Mouse (Mus musculus) kidney, adult 2 months (tissue): ENCODE measurements around the gene Fosl1. TPM values are rescaled to one million over a fixed set of nuclear protein-coding genes. Genes with fewer than 3 reads are reported as not detected.
A peak's percentile ranks its signal among the peaks of the same experiment; 100 is the strongest.
"Not testable (repeated sequence)": the region's sequence is repeated elsewhere in the genome, so short reads cannot be mapped to it uniquely, and the experiment has no call there.

Experiments used
- DNase-seq: peaks from one replicate; pipeline ENCODE4 v3.0.0; 2021
- H3K27ac ChIP-seq: fragments of 200-500 bp; 2 replicates; pipeline ENCODE4 v1.5.1; 2012; ENCODE audit warnings: low read depth, low read length, control low read depth, inconsistent platforms; ENCODE audit not compliant: insufficient read depth
- H3K27me3 ChIP-seq: fragments of 200-500 bp; replicated peaks from 2 replicates; pipeline ENCODE4 v1.6.1; 2012; ENCODE audit warnings: mild to moderate bottlenecking, moderate library complexity, low read length, inconsistent platforms; ENCODE audit not compliant: control insufficient read depth, insufficient read depth
- H3K36me3 ChIP-seq: fragments of 200-500 bp; 2 replicates; pipeline ENCODE4 v1.6.1; 2012; ENCODE audit warnings: mild to moderate bottlenecking, moderate library complexity, low read length, inconsistent platforms; ENCODE audit not compliant: control insufficient read depth, insufficient read depth
- H3K4me1 ChIP-seq: fragments of 200-500 bp; 2 replicates; pipeline ENCODE4 v1.6.1; 2011; ENCODE audit warnings: low read length; ENCODE audit not compliant: control insufficient read depth, insufficient read depth
- H3K4me3 ChIP-seq: fragments of 200-500 bp; 2 replicates; pipeline ENCODE4 v1.5.1; 2011; ENCODE audit warnings: mild to moderate bottlenecking, low read depth, low read length, control low read depth; ENCODE audit not compliant: insufficient read depth
- CTCF ChIP-seq: fragments of 200-500 bp; conservative IDR thresholded peaks from 2 replicates; pipeline ENCODE4 v1.5.1; 2011; ENCODE audit warnings: low read depth, mild to moderate bottlenecking, control low read depth, low read length, moderate library complexity, mixed read lengths; ENCODE audit not compliant: insufficient read depth, insufficient read length
- POLR2A ChIP-seq: fragments of 200-500 bp; IDR thresholded peaks from one replicate; pipeline ENCODE4 v1.6.1; 2011; ENCODE audit warnings: low read depth, low read length, control low read depth
- WGBS: fragments of 180-500 bp; shearing (Covaris S2); methylation state at CpG from one replicate; pipeline ENCODE4 v1.1.7; 2018; 5-methylcytosine and 5-hydroxymethylcytosine counted together
- polyA plus RNA-seq: library from polyadenylated mRNA; depleted of rRNA; stranded (reverse); fragments of >200 nt; gene quantifications from 2 replicates; pipeline ENCODE4 v1.2.3, GENCODE M21; 2012

Gene Fosl1
- polyA plus RNA-seq, 1 experiment, result 0.27 TPM

DNA sequence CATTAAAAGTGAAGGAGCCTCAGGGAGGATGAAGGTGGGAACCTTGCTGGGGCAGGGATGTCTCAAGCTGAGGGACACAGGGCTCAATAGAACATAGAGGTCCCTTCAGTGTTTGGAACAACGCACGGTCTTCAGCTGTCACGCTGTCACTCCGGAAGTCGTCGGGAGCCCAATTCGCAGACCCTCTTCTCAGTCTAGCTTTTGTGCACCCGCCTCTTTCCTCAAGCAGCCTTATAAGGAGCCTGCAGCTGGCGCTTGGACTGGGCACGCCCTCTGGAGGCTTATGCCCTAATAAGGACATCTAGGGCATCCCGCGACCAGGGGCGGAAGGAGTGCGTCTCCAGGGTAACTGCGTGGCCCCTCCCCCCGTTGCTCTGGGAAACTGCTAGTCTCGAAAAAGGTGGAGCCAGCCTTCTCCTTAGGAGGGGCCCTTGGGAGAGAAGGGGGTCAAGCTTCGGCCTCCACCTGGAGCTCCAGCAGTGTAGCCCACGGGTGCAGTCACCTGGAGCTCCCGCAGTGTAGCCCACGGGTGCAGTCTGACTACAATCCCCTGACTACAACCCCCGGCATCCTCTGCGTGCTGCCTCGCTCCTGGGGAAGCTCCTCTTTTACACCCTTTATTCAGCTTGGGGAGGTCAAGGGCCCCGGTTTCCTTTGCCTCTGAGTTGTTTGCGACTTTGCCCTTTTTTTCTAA lies 41.7 kb downstream of the Fosl1 start:
- Histone ChIP-seq H3K4me1 (peaks cover 7% of the 10 kb centered on the region; the same call in 1 of the 2 replicates), H3K27me3 (no peaks in the 10 kb centered on the region), H3K4me3 (peak overlapping the region; percentile 58), H3K36me3 (peaks cover 2% of the 10 kb centered on the region; the same call in 1 of the 2 replicates), H3K27ac (peak overlapping the region; percentile 98)
- no peak for TF ChIP-seq CTCF
- TF ChIP-seq POLR2A, result peak; percentile 87
- DNase-seq, result peak; percentile 99
- under 1% methylated on average over 26 of the region's 26 CpGs for WGBS

DNA sequence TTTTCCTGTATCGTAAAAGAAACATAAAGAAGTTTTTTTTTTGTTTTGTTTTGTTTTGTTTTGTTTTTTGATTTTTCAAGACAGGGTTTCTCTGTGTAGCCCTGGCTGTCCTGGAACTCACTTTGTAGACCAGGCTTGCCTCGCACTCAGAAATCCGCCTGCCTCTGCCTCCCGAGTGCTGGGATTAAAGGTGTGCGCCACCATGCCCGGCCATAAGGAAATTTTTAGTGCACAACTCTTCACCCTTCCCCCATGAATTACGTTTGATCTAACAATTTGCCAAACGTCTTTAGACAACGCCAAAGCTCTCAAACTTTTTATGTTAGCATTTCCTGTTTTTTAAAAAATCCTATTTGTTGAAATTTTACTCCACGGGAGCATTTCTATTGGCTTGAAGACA lies 42.4 kb downstream of the Fosl1 start:
- not testable (repeated sequence) for H3K4me1 ChIP-seq

DNA sequence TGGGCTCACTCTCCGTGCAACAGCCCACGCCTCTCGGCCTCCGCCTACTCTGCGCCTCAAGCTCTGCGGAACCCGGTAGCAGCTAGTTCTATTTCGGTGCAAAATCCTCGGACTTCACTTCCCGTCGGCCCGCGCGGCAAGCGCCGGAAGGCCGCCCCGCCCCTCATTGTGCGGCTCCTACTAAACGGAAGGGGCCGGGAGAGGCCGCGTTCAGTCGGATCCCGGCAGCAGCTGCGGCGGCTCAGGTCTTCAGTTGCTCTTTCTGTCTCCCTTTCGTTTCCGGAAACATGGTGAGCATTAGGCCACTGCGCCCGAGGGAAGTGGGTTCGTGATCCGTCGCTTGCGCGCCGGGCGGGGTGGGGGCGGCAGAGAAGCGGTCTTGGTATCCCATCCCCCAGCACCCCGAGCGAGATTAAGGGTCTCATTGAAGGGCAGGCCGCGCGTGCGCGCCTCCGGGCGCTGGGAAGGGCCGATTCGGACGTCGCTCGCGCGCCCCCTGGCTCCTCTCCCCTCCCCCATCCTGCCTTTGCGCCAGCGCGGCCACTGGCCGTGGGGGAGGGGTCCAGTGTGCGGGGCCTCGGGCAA lies 43.1 kb downstream of the Fosl1 start, which contains the start of gene Cfl1:
Gene Cfl1 (plus strand): TSS at position 143 of the 585 bp plus-strand sequence.
- Histone ChIP-seq H3K36me3 (peaks cover 2% of the 10 kb centered on the region; the same call in 1 of the 2 replicates), H3K4me3 (peak within 1 kb of the TSS; percentile 93), H3K27me3 (no peaks in the 10 kb centered on the region), H3K27ac (peak within 1 kb of the TSS; percentile 98), H3K4me1 (peaks cover 10% of the 10 kb centered on the region; the same call in 1 of the 2 replicates)
- TF ChIP-seq CTCF (no peak), POLR2A (peak; percentile 93)
- peak; percentile 98 for DNase-seq
- WGBS, result under 1% methylated on average over 62 of the region's 62 CpGs

More for the DNA sequence above, 42.4 kb downstream of the Fosl1 start:
- H3K27me3 ChIP-seq, H3K4me3 ChIP-seq, DNase-seq, H3K36me3 ChIP-seq: not testable (repeated sequence)
- WGBS, result 28% methylated on average over 10 of the region's 10 CpGs
- H3K27ac ChIP-seq, result peak overlapping the region; percentile 41

DNA sequence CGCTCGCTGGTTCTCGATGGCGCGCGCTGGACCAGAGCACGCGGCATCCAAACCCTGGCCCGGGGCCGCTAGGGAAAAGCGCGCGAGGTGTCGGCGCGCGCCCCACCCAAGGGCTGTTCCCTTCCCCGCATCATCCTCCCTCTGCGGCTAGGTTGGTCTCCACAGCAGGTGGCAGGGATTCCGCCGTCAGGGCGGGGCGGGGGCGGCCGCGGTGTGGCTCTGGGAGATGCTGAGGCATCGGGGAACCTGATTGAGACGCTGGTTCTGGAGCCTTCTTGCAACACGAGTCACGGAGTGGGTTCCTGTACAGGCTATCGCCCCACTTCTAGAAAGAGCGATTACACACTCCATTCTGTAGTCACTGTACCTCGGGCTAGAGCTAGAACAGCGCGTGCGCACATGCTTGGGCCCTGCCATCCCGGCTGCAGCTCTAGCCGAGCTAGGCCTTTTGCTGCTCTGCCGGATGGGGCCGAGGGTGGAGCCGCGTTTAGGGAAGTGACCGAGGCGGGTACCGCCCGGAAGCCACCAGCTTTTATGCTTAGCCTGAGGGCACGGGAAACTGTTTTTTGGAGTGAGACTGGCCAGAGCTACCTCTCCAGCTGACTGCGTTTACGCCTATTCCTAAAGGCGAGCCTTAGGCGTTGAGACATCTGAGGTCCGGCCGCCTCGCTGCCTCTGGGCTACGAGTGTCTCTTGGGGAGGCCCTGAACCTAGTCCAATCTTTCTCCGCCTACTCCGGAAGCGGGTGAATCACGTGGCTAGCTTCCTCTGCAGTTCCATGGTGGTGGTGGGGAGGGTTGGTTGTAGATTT lies 43.8 kb downstream of the Fosl1 start:
- Histone ChIP-seq H3K27ac (peak overlapping the region; percentile 95), H3K4me1 (peaks cover 10% of the 10 kb centered on the region; the same call in 1 of the 2 replicates), H3K4me3 (peak overlapping the region; percentile 93), H3K27me3 (no peaks in the 10 kb centered on the region), H3K36me3 (peaks cover 2% of the 10 kb centered on the region; the same call in 1 of the 2 replicates)
- peak; percentile 94 for DNase-seq
- TF ChIP-seq POLR2A (peak; percentile 55), CTCF (no peak)
- under 1% methylated on average over 59 of the region's 59 CpGs for WGBS

DNA sequence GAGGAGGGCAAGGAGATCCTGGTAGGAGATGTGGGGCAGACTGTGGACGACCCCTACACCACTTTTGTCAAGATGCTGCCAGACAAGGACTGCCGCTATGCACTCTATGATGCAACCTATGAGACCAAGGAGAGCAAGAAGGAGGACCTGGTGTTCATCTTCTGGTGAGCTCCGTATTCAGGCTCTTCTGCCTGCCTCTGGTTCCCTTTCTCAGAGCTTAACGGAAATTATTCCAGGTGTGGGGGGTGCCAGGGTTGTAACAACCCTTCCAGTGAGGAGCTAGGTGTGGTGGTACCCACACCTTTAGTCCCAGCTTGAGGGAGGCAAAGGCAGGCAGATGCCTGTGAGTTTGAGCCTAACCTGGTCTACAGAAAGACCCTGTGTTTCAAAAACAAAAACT lies 45.3 kb downstream of the Fosl1 start:
- H3K36me3 ChIP-seq, result peaks cover 2% of the 10 kb centered on the region; the same call in 1 of the 2 replicates
- no peak for DNase-seq
- H3K27me3 ChIP-seq, result no peaks in the 10 kb centered on the region
- no peak for TF ChIP-seq CTCF
- TF ChIP-seq POLR2A, result no peak
- no peak overlapping the region for H3K27ac ChIP-seq
- H3K4me3 ChIP-seq, result no peak overlapping the region
- 65% methylated on average over 4 of the region's 4 CpGs for WGBS
- peaks cover 10% of the 10 kb centered on the region; the same call in 1 of the 2 replicates for H3K4me1 ChIP-seq

DNA sequence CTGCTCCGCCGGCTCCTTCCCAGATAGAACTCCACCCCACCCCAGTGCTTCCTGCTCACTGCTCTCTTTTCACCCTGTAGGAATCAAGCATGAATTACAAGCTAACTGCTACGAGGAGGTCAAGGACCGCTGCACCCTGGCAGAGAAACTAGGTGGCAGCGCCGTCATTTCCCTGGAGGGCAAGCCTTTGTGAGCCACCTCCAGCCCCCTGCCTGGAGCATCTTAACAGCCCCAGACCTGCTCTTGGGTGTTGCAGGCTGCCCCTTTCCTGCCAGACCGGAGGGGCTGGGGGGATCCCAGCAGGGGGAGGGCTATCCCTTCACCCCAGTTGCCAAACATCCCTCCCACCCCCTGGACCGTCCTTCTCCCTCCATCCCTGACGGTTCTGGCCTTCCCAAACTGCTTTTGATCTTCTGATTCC lies 46.0 kb downstream of the Fosl1 start:
- H3K4me3 ChIP-seq, H3K27me3 ChIP-seq, H3K36me3 ChIP-seq, H3K27ac ChIP-seq, H3K4me1 ChIP-seq: not testable (repeated sequence)
- peak; percentile 48 for DNase-seq
- 28% methylated on average over 9 of the region's 9 CpGs for WGBS

DNA sequence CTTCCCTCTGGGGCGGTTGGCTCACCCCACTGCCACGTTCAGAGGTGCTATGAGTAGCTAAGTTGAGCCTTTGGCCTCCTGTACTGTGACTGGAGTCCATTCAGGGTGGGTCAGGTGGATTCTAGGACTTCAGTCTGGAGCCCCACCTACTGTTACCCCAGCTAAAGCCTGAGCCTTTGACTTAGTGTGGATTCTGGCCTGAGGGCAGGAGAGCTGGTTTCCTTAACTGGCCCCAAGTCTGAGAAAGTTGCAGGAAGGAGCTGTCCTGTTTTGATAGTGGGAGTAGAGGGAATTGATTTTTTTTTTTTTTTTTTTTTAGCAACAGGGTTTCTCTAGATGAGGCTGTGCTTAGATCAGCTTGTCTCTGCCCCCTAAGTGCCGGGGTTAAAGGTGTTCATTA lies 47.0 kb downstream of the Fosl1 start:
- no peaks in the 10 kb centered on the region for H3K27me3 ChIP-seq
- no peak overlapping the region for H3K27ac ChIP-seq
- 62% methylated on average over 3 of the region's 3 CpGs for WGBS
- peaks cover 2% of the 10 kb centered on the region; the same call in 1 of the 2 replicates for H3K36me3 ChIP-seq
- peak; percentile 70 for DNase-seq
- H3K4me3 ChIP-seq, result no peak overlapping the region
- TF ChIP-seq POLR2A, result no peak
- TF ChIP-seq CTCF, result no peak
- H3K4me1 ChIP-seq, result peaks cover 5% of the 10 kb centered on the region; the same call in 1 of the 2 replicates
